Mouse (Mus musculus) lung, embryonic 15.5 days (tissue): ENCODE measurements at regions not wholly inside any gene's neighbourhood (a gene's known extent, or its start where the extent isn't known, plus 50 kb on each side); places are given as distances from the start of the nearest gene placed in this dataset.

ENCODE experiments used
- ATAC-seq: fragments of 200-750 bp; cut with Nextera tagmentation; 2 replicates; pipeline ENCODE4 v1.8.0; 2017; ENCODE audit warnings: moderate number of reproducible peaks, borderline replicate concordance; ENCODE audit not compliant: low FRiP score, low TSS enrichment; ENCODE audit errors: extremely low read depth
- H3K27ac ChIP-seq: fragments of 300-500 bp; sonication (generic); 2 replicates; pipeline ENCODE4 v1.5.1; 2015; ENCODE audit warnings: moderate library complexity, mild to moderate bottlenecking, inconsistent platforms
- H3K27me3 ChIP-seq: fragments of 300-500 bp; sonication (generic); 2 replicates; pipeline ENCODE4 v1.6.1; 2015; ENCODE audit warnings: inconsistent platforms
- H3K36me3 ChIP-seq: fragments of 300-500 bp; sonication (generic); 2 replicates; pipeline ENCODE4 v1.6.1; 2015; ENCODE audit warnings: inconsistent platforms
- H3K4me1 ChIP-seq: fragments of 300-500 bp; sonication (generic); 2 replicates; pipeline ENCODE4 v1.6.1; 2015; ENCODE audit warnings: inconsistent platforms
- H3K4me2 ChIP-seq: fragments of 300-500 bp; sonication (generic); 2 replicates; pipeline ENCODE4 v1.6.1; 2015; ENCODE audit warnings: inconsistent platforms, mild to moderate bottlenecking, moderate library complexity
- H3K4me3 ChIP-seq: fragments of 300-500 bp; sonication (generic); 2 replicates; pipeline ENCODE4 v1.5.1; 2015; ENCODE audit warnings: mild to moderate bottlenecking, inconsistent platforms
- H3K9ac ChIP-seq: fragments of 300-500 bp; sonication (generic); 2 replicates; pipeline ENCODE4 v1.6.1; 2015; ENCODE audit warnings: inconsistent platforms
- H3K9me3 ChIP-seq: fragments of 300-500 bp; sonication (generic); 2 replicates; pipeline ENCODE4 v1.6.1; 2016; ENCODE audit warnings: inconsistent platforms
- WGBS: fragments of 180-500 bp; shearing (Covaris S2); methylation state at CpG from one replicate; pipeline ENCODE4 v1.1.7; 2015; 5-methylcytosine and 5-hydroxymethylcytosine counted together

DNA sequence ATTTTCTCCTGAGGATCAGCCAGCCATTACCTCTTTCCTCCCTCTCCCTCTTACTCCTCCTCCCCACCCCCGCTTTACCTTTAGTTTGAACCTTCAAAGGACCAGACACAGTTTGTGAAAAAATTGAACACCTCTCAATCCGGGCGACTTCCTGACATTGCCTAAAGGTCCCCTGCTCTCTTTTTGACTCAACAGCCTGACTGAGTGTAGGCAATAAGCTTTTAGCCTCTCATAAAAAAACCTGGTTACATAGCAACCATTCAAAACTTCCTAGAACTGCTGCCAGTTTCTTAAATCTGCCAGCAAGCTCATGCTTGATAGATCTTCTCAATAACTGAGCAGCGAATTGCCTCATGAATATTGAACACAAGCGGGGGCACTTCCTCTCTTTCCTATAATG is 71.7 kb downstream of the Zfp945 start:
- no peaks in the 10 kb centered on the region for H3K27me3 ChIP-seq
- WGBS = 83% methylated on average over 5 of the region's 5 CpGs

DNA sequence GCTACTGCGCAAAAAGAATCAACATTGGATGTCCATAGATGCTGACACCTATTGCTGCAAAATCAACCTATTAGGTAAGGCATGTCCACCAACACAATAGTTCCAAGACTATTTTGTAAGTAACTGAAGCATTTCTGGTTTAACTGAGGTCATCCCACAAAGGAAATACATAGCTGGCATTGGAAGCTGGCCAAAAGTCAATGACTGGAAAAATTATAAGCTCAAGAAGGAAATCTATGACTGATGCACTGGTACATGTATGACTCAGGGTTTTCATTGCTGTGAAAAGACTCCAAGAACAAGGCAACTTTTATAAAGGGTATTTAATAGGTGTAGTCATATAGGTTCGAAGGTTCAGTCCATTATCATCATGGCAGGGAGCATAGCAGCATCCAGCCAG is 82.5 kb downstream of the Zfp945 start:
- Histone ChIP-seq H3K4me1 (no peaks in the 10 kb centered on the region), H3K27me3 (no peaks in the 10 kb centered on the region), H3K4me3 (no peak overlapping the region), H3K36me3 (peaks cover 12% of the 10 kb centered on the region), H3K9ac (no peak overlapping the region), H3K9me3 (peaks cover 4% of the 10 kb centered on the region; the same call in 1 of the 2 replicates), H3K4me2 (no peak overlapping the region), H3K27ac (no peak overlapping the region)
- no peak for ATAC-seq
- 88% methylated on average over 2 of the region's 2 CpGs for WGBS

More for the DNA sequence above, 71.7 kb downstream of the Zfp945 start:
- no peak for ATAC-seq
- no peak overlapping the region for H3K27ac ChIP-seq
- H3K36me3 ChIP-seq = peaks cover 6% of the 10 kb centered on the region; the same call in 1 of the 2 replicates
- H3K4me1 ChIP-seq = no peaks in the 10 kb centered on the region
- no peak overlapping the region for H3K9ac ChIP-seq
- H3K4me2 ChIP-seq = no peak overlapping the region
- H3K9me3 ChIP-seq = no peaks in the 10 kb centered on the region; the same call in 1 of the 2 replicates
- H3K4me3 ChIP-seq = no peak overlapping the region

- H3K4me1 ChIP-seq = no peaks in the 10 kb centered on the region
- H3K36me3 ChIP-seq = no peaks in the 10 kb centered on the region
- no peaks in the 10 kb centered on the region for H3K9me3 ChIP-seq
- no peaks in the 10 kb centered on the region for H3K27me3 ChIP-seq
- no peak overlapping the region for H3K4me2 ChIP-seq
- no peak overlapping the region for H3K9ac ChIP-seq
- no peak for ATAC-seq
- WGBS = 64% methylated on average over 7 of the region's 7 CpGs
- H3K4me3 ChIP-seq = no peak overlapping the region
- H3K27ac ChIP-seq = no peak overlapping the region
These were observed 121.2 kb downstream of the Zfp945 start for GRCm38 (mm10) chr17:22745736-22746135.

GRCm38 (mm10) chr17:22739581-22740178 is 127.3 kb downstream of the Zfp945 start:
- WGBS = under 1% methylated on average over 25 of the region's 25 CpGs
- Histone ChIP-seq H3K36me3 (peaks cover 5% of the 10 kb centered on the region; the same call in 1 of the 2 replicates), H3K27me3 (no peaks in the 10 kb centered on the region), H3K4me2 (peak overlapping the region; percentile 59), H3K4me1 (no peaks in the 10 kb centered on the region), H3K9ac (peak overlapping the region; percentile 58), H3K4me3 (peak overlapping the region; percentile 57), H3K9me3 (no peaks in the 10 kb centered on the region), H3K27ac (peak overlapping the region; percentile 73)
- ATAC-seq = peak; percentile 89

GRCm38 (mm10) chr17:22739173-22739572 is 127.8 kb downstream of the Zfp945 start:
- H3K9me3 ChIP-seq = no peaks in the 10 kb centered on the region
- H3K36me3 ChIP-seq = peaks cover 5% of the 10 kb centered on the region; the same call in 1 of the 2 replicates
- peak overlapping the region; percentile 59 for H3K4me2 ChIP-seq
- H3K27me3 ChIP-seq = no peaks in the 10 kb centered on the region
- peak overlapping the region; percentile 57 for H3K4me3 ChIP-seq
- peak overlapping the region; percentile 73 for H3K27ac ChIP-seq
- no peak for ATAC-seq
- WGBS = 6% methylated on average over 12 of the region's 12 CpGs
- H3K9ac ChIP-seq = peak overlapping the region; percentile 58
- H3K4me1 ChIP-seq = no peaks in the 10 kb centered on the region

DNA sequence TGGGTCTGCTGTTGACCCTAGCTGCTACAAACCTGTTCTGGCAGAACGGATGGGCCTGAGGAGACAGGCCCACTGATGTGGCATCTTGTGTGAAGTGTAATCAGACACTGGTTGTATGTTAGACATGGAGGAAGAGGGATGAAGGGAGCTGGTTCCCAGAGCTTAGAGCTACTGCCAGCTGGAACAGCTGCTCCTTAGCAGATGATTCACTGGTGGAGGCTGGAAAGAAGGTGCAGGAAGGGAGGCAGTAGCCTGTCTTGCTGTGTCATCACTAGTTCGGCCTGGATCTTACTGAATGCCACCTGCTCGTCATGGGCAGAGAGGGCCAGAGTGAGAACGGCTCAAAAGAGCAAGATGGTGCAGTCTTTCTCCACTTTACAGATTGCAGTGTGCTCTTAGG is 130.6 kb downstream of the Zfp945 start:
- Histone ChIP-seq H3K4me3 (no peak overlapping the region), H3K4me2 (no peak overlapping the region), H3K36me3 (peaks cover 5% of the 10 kb centered on the region; the same call in 1 of the 2 replicates), H3K27me3 (no peaks in the 10 kb centered on the region), H3K27ac (no peak overlapping the region), H3K9me3 (peaks cover 5% of the 10 kb centered on the region; the same call in 1 of the 2 replicates), H3K4me1 (no peaks in the 10 kb centered on the region), H3K9ac (no peak overlapping the region)
- WGBS = 87% methylated on average over 4 of the region's 4 CpGs
- no peak for ATAC-seq
